Mouse (Mus musculus) heart, embryonic 15.5 days (tissue): ENCODE measurements around the gene A830031A19Rik. TPM values are rescaled to one million over a fixed set of nuclear protein-coding genes. Genes with fewer than 3 reads are reported as not detected.

Experiments
- ATAC-seq: fragments of 200-750 bp; cut with Nextera tagmentation; replicated peaks from 2 replicates; pipeline ENCODE4 v1.8.0; 2017; ENCODE audit warnings: low read depth, moderate TSS enrichment; ENCODE audit not compliant: insufficient number of reproducible peaks, insufficient read depth, low FRiP score
- H3K27ac ChIP-seq: fragments of 300-500 bp; sonication (generic); 2 replicates; pipeline ENCODE4 v1.5.1; 2015; ENCODE audit warnings: mild to moderate bottlenecking, inconsistent platforms
- H3K27me3 ChIP-seq: fragments of 300-500 bp; sonication (generic); 2 replicates; pipeline ENCODE4 v1.6.1; 2015; ENCODE audit warnings: inconsistent platforms
- H3K36me3 ChIP-seq: fragments of 300-500 bp; sonication (generic); 2 replicates; pipeline ENCODE4 v1.6.1; 2015; ENCODE audit warnings: mild to moderate bottlenecking, inconsistent platforms
- H3K4me1 ChIP-seq: fragments of 300-500 bp; sonication (generic); replicated peaks from 2 replicates; pipeline ENCODE4 v1.6.1; 2015; ENCODE audit warnings: inconsistent platforms
- H3K4me2 ChIP-seq: fragments of 300-500 bp; sonication (generic); 2 replicates; pipeline ENCODE4 v1.6.1; 2015; ENCODE audit warnings: inconsistent platforms, mild to moderate bottlenecking, moderate library complexity
- H3K4me3 ChIP-seq: fragments of 300-500 bp; sonication (generic); 2 replicates; pipeline ENCODE4 v1.5.1; 2015; ENCODE audit warnings: mild to moderate bottlenecking, inconsistent platforms
- H3K9ac ChIP-seq: fragments of 300-500 bp; sonication (generic); 2 replicates; pipeline ENCODE4 v1.6.1; 2015; ENCODE audit warnings: mild to moderate bottlenecking, inconsistent platforms
- H3K9me3 ChIP-seq: fragments of 300-500 bp; sonication (generic); replicated peaks from 2 replicates; pipeline ENCODE4 v1.6.1; 2016; ENCODE audit warnings: inconsistent platforms
- WGBS: fragments of 180-500 bp; shearing (Covaris S2); methylation state at CpG from one replicate; pipeline ENCODE4 v1.1.7; 2015; ENCODE audit warnings: mixed read lengths; 5-methylcytosine and 5-hydroxymethylcytosine counted together
- microRNA-seq: library from miRNA; unstranded; fragments of <30 nt; microRNA quantifications from one replicate; pipeline ENCODE4, GENCODE M21; 2016
- polyA plus RNA-seq: library from polyadenylated mRNA; unstranded; fragments of >200 nt; fragmentation: Nextera tagmentation; extraction: Ambion mirVana; gene quantifications from 2 replicates; pipeline ENCODE4 v1.2.1, GENCODE M21; 2015

Gene A830031A19Rik
- polyA plus RNA-seq, 1 experiment from 2014 or later, result not detected

GRCm38 (mm10) chr11:24000675-24001074, 74.2 kb downstream of the A830031A19Rik start:
- Histone ChIP-seq H3K27ac (no peak overlapping the region), H3K27me3 (no peaks in the 10 kb centered on the region)

More at GRCm38 (mm10) chr11:24000675-24001074, 74.2 kb downstream of the A830031A19Rik start:
- no peaks in the 10 kb centered on the region for H3K36me3 ChIP-seq
- H3K4me1 ChIP-seq, result peaks cover 2% of the 10 kb centered on the region; the same call in 1 of the 2 replicates
- H3K4me3 ChIP-seq, result no peak overlapping the region
- no peak overlapping the region for H3K4me2 ChIP-seq
- no peaks in the 10 kb centered on the region for H3K9me3 ChIP-seq
- no peak overlapping the region for H3K9ac ChIP-seq
- no peak for ATAC-seq
- 68% methylated on average over 7 of the region's 7 CpGs for WGBS

Small RNA genes within 50 kb of the gene (microRNA-seq; reads per million reads assigned to microRNA genes)
- not detected for gene Gm44381

Other genes starting within 250 kb of the A830031A19Rik start
- 8.7 and 9.1 TPM in 2 replicates for gene Papolg, start 179.8 kb downstream of the A830031A19Rik start, polyA plus RNA-seq
- 14.0 and 15.5 TPM in 2 replicates for gene Bcl11a, start 3.0 kb upstream of the A830031A19Rik start, polyA plus RNA-seq